Mouse (Mus musculus) forebrain, embryonic 16.5 days (tissue): ENCODE data around the gene Myh9. TPM values are rescaled to one million over a fixed set of nuclear protein-coding genes. Genes with fewer than 3 reads are reported as not detected.

Experiments used
- ATAC-seq: fragments of 200-750 bp; cut with Nextera tagmentation; 2 replicates; pipeline ENCODE4 v1.8.0; 2017; ENCODE audit warnings: mild to moderate bottlenecking, moderate library complexity
- H3K27ac ChIP-seq: fragments of 300-500 bp; sonication (generic); 2 replicates; pipeline ENCODE4 v1.5.1; 2014; ENCODE audit warnings: low read length, control low read depth
- H3K27me3 ChIP-seq: fragments of 300-500 bp; sonication (generic); replicated peaks from 2 replicates; pipeline ENCODE4 v1.6.1; 2014; ENCODE audit warnings: low read length; ENCODE audit not compliant: control insufficient read depth, insufficient read depth
- H3K36me3 ChIP-seq: fragments of 300-500 bp; sonication (generic); 2 replicates; pipeline ENCODE4 v1.6.1; 2014; ENCODE audit not compliant: control insufficient read depth, insufficient read depth
- H3K4me1 ChIP-seq: fragments of 300-500 bp; sonication (generic); replicated peaks from 2 replicates; pipeline ENCODE4 v1.6.1; 2014; ENCODE audit warnings: low read length; ENCODE audit not compliant: control insufficient read depth, insufficient read depth
- H3K4me2 ChIP-seq: fragments of 300-500 bp; sonication (generic); 2 replicates; pipeline ENCODE4 v1.6.1; 2014; ENCODE audit warnings: mild to moderate bottlenecking, low read length, control low read depth
- H3K4me3 ChIP-seq: fragments of 300-500 bp; sonication (generic); replicated peaks from 2 replicates; pipeline ENCODE4 v1.5.1; 2014; ENCODE audit warnings: mild to moderate bottlenecking, low read length, control low read depth
- H3K9ac ChIP-seq: fragments of 300-500 bp; sonication (generic); replicated peaks from 2 replicates; pipeline ENCODE4 v1.6.1; 2014; ENCODE audit warnings: low read depth, low read length, control low read depth
- H3K9me3 ChIP-seq: fragments of 300-500 bp; sonication (generic); 2 replicates; pipeline ENCODE4 v1.6.1; 2016; ENCODE audit warnings: low read length; ENCODE audit not compliant: control insufficient read depth
- WGBS: fragments of 180-500 bp; shearing (Covaris S2); extraction: QIAGEN DNeasy Blood & Tissue Kit; methylation state at CpG from one replicate; pipeline ENCODE4 v1.1.7; 2014; 5-methylcytosine and 5-hydroxymethylcytosine counted together
- polyA plus RNA-seq: library from polyadenylated mRNA; unstranded; fragments of >200 nt; fragmentation: Nextera tagmentation; extraction: Ambion mirVana; gene quantifications from 2 replicates; pipeline ENCODE4 v1.2.1, GENCODE M21; 2015

Gene Myh9
- 12.2 and 13.6 TPM in 2 replicates for polyA plus RNA-seq

GRCm38 (mm10) chr15:77842047-77842843 lies at the start of gene Myh9:
TSS of gene Myh9 (minus strand) at chr15:77842175.
- H3K9me3 ChIP-seq = no peaks in the 10 kb centered on the region
- peak within 1 kb of the TSS; percentile 83 for H3K9ac ChIP-seq
- WGBS = under 1% methylated on average over 46 of the region's 46 CpGs
- peak within 1 kb of the TSS; percentile 80 for H3K27ac ChIP-seq
- H3K27me3 ChIP-seq = no peaks in the 10 kb centered on the region
- no peaks in the 10 kb centered on the region for H3K36me3 ChIP-seq
- peak within 1 kb of the TSS; percentile 68 for H3K4me3 ChIP-seq
- peak; percentile 99 for ATAC-seq
- H3K4me1 ChIP-seq = peaks cover 29% of the 10 kb centered on the region
- peak within 1 kb of the TSS; percentile 95 for H3K4me2 ChIP-seq

- 84% methylated on average over 8 of the region's 8 CpGs for WGBS
- H3K27me3 ChIP-seq = no peaks in the 10 kb centered on the region
- no peak overlapping the region for H3K4me2 ChIP-seq
- H3K36me3 ChIP-seq = no peaks in the 10 kb centered on the region
- H3K4me1 ChIP-seq = no peaks in the 10 kb centered on the region
- no peak overlapping the region for H3K9ac ChIP-seq
- no peak overlapping the region for H3K27ac ChIP-seq
- no peaks in the 10 kb centered on the region for H3K9me3 ChIP-seq
- no peak overlapping the region for H3K4me3 ChIP-seq
- ATAC-seq = no peak
Observed at GRCm38 (mm10) chr15:77891766-77892165, 49.8 kb upstream of the Myh9 start.

DNA sequence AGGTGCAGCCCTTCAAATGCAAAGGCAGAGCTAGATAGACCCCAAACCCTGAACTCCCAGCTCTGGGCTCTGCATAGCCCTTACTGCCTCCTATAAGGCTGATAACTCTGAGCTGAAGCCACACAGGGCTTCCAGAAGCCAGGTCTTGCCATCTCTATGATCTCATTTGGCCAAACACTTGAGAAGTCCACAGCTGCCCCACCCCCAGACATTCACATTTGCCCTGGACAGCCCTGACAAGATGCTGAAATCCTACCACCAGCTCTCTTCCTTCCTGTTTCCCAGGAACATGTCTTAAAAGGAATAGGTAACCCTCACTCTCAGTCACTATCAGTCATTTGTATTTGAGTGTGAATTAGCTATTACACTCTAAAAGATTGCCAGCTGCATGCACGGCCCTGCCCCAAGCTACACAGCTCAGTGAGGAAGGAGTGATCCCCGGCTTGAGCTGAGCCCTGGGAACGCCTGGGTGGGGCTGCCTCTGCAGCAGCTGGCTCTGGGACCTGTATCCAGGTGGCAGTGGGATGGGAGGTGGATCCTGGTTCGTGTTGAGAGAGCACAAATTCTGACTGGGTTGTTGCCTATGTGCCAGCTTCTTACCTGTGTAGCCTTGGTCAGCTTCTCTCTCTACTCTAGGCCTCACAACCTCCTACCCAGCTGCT lies 47.9 kb upstream of the Myh9 start:
- 56% methylated on average over 4 of the region's 4 CpGs for WGBS
- ATAC-seq = no peak

DNA sequence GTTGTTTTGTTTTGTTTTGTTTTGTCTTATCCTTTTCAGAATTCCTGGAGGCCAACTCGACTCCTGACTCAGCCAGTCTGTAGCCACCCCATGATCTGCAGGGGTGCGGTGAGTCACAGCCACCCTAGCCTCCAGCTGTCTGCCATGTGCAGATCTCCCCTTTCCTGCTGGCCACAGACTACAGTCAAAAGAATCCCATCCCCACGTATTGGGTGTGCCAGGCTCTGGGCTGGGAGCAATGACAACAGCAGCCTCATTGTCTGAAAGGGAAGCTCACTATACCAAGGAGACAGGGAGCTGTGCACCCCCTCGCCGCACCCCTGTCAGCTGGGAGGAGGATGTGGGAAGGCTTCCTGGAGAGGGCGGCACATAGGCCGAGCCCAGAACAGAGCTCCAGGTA lies 46.3 kb upstream of the Myh9 start:
- Histone ChIP-seq H3K36me3 (no peaks in the 10 kb centered on the region), H3K27ac (no peak overlapping the region), H3K9ac (no peak overlapping the region), H3K4me3 (no peak overlapping the region), H3K4me2 (no peak overlapping the region), H3K27me3 (no peaks in the 10 kb centered on the region), H3K9me3 (no peaks in the 10 kb centered on the region), H3K4me1 (no peaks in the 10 kb centered on the region)
- no peak for ATAC-seq
- 59% methylated on average over 7 of the region's 7 CpGs for WGBS

More for the DNA sequence above, 47.9 kb upstream of the Myh9 start:
- Histone ChIP-seq H3K4me2 (no peak overlapping the region), H3K4me3 (no peak overlapping the region), H3K9ac (no peak overlapping the region), H3K27ac (no peak overlapping the region), H3K27me3 (no peaks in the 10 kb centered on the region), H3K36me3 (no peaks in the 10 kb centered on the region), H3K9me3 (no peaks in the 10 kb centered on the region), H3K4me1 (no peaks in the 10 kb centered on the region)

- H3K4me2 ChIP-seq = no peak overlapping the region
- 30% methylated on average over 1 of the region's 1 CpGs for WGBS
- no peak overlapping the region for H3K9ac ChIP-seq
- no peaks in the 10 kb centered on the region for H3K27me3 ChIP-seq
- H3K36me3 ChIP-seq = no peaks in the 10 kb centered on the region
- no peaks in the 10 kb centered on the region for H3K9me3 ChIP-seq
- no peak for ATAC-seq
- H3K27ac ChIP-seq = no peak overlapping the region
- H3K4me1 ChIP-seq = no peaks in the 10 kb centered on the region
- H3K4me3 ChIP-seq = no peak overlapping the region
Observed at GRCm38 (mm10) chr15:77887093-77887488, 45.1 kb upstream of the Myh9 start.

DNA sequence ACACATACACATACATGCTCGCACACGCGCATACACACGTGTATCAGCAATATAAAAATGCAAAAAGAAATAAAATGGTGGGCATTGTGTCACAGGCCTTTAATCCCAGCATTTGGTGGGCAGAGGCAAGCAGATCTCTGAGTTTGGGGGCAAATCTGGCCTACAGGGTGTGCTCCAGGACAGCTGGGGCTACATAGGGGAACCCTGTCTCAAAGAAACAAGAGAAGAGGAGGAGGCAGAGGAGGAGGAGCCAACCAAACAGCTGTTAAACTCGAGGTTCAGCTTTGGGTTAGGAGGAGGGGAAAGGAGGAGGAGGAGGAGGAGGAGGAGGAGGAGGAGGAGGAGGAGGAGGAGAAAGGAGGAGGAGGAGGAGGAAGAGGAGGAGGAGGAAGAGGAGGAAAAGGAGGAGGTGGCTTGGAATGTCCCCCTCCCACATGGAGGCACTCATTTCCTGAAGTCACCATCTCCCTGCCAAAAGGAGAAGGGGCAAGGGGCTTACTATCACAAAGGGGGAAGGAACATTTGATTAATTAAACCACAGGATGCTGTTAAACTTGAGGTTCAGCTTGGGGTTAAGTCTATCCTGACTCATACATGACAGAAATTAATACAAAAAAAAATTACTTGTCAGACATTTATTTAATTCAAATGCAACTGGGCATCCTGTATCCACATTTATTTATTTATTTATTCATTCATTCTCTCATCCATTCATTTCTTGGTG lies 44.6 kb upstream of the Myh9 start:
- Histone ChIP-seq H3K4me3 (no peak overlapping the region), H3K9ac (no peak overlapping the region), H3K9me3 (no peaks in the 10 kb centered on the region), H3K4me1 (no peaks in the 10 kb centered on the region), H3K4me2 (no peak overlapping the region), H3K36me3 (no peaks in the 10 kb centered on the region), H3K27me3 (no peaks in the 10 kb centered on the region), H3K27ac (no peak overlapping the region)
- ATAC-seq = no peak
- 99% methylated on average over 4 of the region's 5 CpGs for WGBS

DNA sequence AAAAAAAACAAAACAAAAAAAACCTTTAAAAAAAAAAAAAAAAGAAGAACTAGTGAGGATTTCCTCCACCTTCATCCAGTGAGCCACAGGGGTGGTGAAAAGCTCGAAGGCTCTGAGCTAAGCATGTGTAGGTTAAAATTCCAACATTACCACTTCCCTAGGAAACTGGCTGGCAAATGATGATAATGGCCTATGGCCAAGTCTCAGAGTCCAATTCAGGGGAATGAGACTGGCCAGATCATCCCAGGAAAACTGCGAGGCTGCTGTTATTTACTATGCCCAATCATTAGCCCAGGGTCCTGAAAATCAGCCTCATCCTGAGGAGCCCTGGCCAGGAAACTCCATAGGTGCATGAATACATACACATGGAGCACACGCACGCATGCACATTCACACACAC lies 44.0 kb upstream of the Myh9 start:
- Histone ChIP-seq H3K4me2 (no peak overlapping the region), H3K9me3 (no peaks in the 10 kb centered on the region), H3K4me1 (no peaks in the 10 kb centered on the region), H3K4me3 (no peak overlapping the region), H3K36me3 (no peaks in the 10 kb centered on the region), H3K9ac (no peak overlapping the region), H3K27ac (no peak overlapping the region), H3K27me3 (no peaks in the 10 kb centered on the region)
- WGBS = 90% methylated on average over 4 of the region's 4 CpGs
- ATAC-seq = no peak

DNA sequence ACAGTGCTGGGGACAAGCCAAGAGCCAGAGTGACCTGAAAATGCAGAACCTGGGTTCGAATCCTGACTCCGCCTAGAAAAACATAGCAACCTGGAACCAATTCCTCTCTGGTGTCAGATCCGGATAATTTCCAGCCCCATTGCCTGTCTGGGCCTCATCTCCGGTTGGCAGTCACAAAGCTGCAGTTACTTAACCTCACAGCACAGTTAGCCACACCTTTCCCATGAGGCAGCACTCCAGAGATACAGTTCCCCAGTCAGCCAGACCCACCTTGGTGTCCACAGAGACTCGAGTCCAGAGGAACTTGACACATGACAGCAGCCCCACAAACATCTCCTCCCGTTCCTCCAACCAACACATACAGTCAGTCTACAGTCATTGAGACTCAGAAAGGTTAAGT lies 43.2 kb upstream of the Myh9 start:
- Histone ChIP-seq H3K4me2 (no peak overlapping the region), H3K4me1 (no peaks in the 10 kb centered on the region), H3K4me3 (no peak overlapping the region), H3K27ac (no peak overlapping the region), H3K27me3 (no peaks in the 10 kb centered on the region), H3K9ac (no peak overlapping the region), H3K36me3 (no peaks in the 10 kb centered on the region), H3K9me3 (no peaks in the 10 kb centered on the region)
- no peak for ATAC-seq
- 88% methylated on average over 6 of the region's 6 CpGs for WGBS

DNA sequence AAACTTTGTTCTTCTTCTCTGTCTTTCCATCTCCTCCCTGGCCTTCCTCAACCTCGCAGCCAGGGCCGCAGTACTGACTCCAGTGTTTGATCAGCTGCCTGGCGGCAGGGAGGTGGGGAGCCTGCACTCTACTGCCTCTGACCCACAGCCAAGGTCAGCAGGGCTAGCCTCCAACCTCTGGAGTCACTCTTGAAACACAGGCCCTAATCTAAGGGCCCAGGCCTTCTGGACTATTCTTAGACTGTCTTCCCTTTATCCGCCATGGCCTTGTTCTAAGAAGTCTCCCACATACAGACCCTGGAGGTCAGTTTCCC lies 41.7 kb upstream of the Myh9 start:
- Histone ChIP-seq H3K4me2 (no peak overlapping the region), H3K4me1 (no peaks in the 10 kb centered on the region), H3K27me3 (no peaks in the 10 kb centered on the region), H3K36me3 (no peaks in the 10 kb centered on the region), H3K27ac (no peak overlapping the region), H3K9ac (no peak overlapping the region), H3K9me3 (no peaks in the 10 kb centered on the region), H3K4me3 (no peak overlapping the region)
- 73% methylated on average over 4 of the region's 4 CpGs for WGBS
- ATAC-seq = no peak
